Mouse (Mus musculus) brain, embryonic 14.5 days (tissue): ENCODE measurements around the gene Cdc73. TPM values are rescaled to one million over a fixed set of nuclear protein-coding genes. Genes with fewer than 3 reads are reported as not detected.

ENCODE experiments used
- DNase-seq: peaks from one replicate; pipeline ENCODE4 v3.0.0-alpha.2; 2011; ENCODE audit warnings: low read depth
- CTCF ChIP-seq: fragments of 200-500 bp; IDR thresholded peaks from 2 replicates; pipeline ENCODE4 v1.5.1; 2012; ENCODE audit warnings: inconsistent platforms, mild to moderate bottlenecking, moderate library complexity, borderline replicate concordance; ENCODE audit not compliant: insufficient read depth, insufficient read length; ENCODE audit errors: extremely low read depth
- POLR2A ChIP-seq: fragments of 200-500 bp; IDR thresholded peaks from 2 replicates; pipeline ENCODE4 v1.6.1; 2012; ENCODE audit warnings: mild to moderate bottlenecking, inconsistent platforms, borderline replicate concordance; ENCODE audit not compliant: poor library complexity, insufficient read depth, insufficient read length, severe bottlenecking; ENCODE audit errors: extremely low read depth
- polyA plus RNA-seq: library from polyadenylated mRNA; depleted of rRNA; stranded (reverse); fragments of >200 nt; gene quantifications from 2 replicates; pipeline ENCODE4 v1.2.3, GENCODE M21; 2012

The Cdc73 gene
- polyA plus RNA-seq, 1 experiment, result 20.2 TPM

GRCm38 (mm10) chr1:143653646-143654045 is 49.0 kb downstream of the Cdc73 start:
- no peak for DNase-seq
- TF ChIP-seq CTCF, result no peak
- no peak for TF ChIP-seq POLR2A

GRCm38 (mm10) chr1:143650317-143650716 is 52.4 kb downstream of the Cdc73 start:
- TF ChIP-seq POLR2A, result no peak
- no peak for TF ChIP-seq CTCF
- DNase-seq, result no peak

GRCm38 (mm10) chr1:143646219-143646618 is 56.5 kb downstream of the Cdc73 start:
- no peak for DNase-seq
- TF ChIP-seq CTCF (no peak), POLR2A (no peak)

GRCm38 (mm10) chr1:143645386-143645785 is 57.3 kb downstream of the Cdc73 start:
- DNase-seq, result peak; percentile 41
- TF ChIP-seq POLR2A (no peak), CTCF (no peak)

GRCm38 (mm10) chr1:143644221-143644620 is 58.5 kb downstream of the Cdc73 start:
- no peak for TF ChIP-seq POLR2A
- TF ChIP-seq CTCF, result peak; percentile 3; the same call in 1 of the 2 replicates
- DNase-seq, result peak; percentile 92

- TF ChIP-seq POLR2A (no peak), CTCF (no peak)
- DNase-seq, result peak; percentile 94
These were observed 61.9 kb downstream of the Cdc73 start, which contains the start of gene B3galt2 for GRCm38 (mm10) chr1:143640650-143641407. TSS of gene B3galt2 (plus strand) at chr1:143640664.

- TF ChIP-seq POLR2A (no peak), CTCF (no peak)
- DNase-seq, result no peak
These were observed 69.7 kb downstream of the Cdc73 start for GRCm38 (mm10) chr1:143632854-143633587.

GRCm38 (mm10) chr1:143632361-143632760 is 70.3 kb downstream of the Cdc73 start:
- TF ChIP-seq CTCF (no peak), POLR2A (no peak)
- no peak for DNase-seq

GRCm38 (mm10) chr1:143631337-143631736 is 71.4 kb downstream of the Cdc73 start:
- DNase-seq, result no peak
- TF ChIP-seq POLR2A (no peak), CTCF (no peak)

GRCm38 (mm10) chr1:143622634-143623033 is 80.1 kb downstream of the Cdc73 start:
- DNase-seq, result no peak
- TF ChIP-seq CTCF, result no peak
- no peak for TF ChIP-seq POLR2A

GRCm38 (mm10) chr1:143621930-143622329 is 80.8 kb downstream of the Cdc73 start:
- DNase-seq, result no peak
- no peak for TF ChIP-seq CTCF
- no peak for TF ChIP-seq POLR2A

- peak; percentile 59 for DNase-seq
- no peak for TF ChIP-seq CTCF
- TF ChIP-seq POLR2A, result no peak
These were observed 82.9 kb downstream of the Cdc73 start for GRCm38 (mm10) chr1:143619760-143620159.

- TF ChIP-seq POLR2A (no peak), CTCF (no peak)
- no peak for DNase-seq
These were observed 89.8 kb downstream of the Cdc73 start for GRCm38 (mm10) chr1:143612901-143613300.
